Mouse (Mus musculus) midbrain, embryonic 15.5 days (tissue): ENCODE measurements at regions not wholly inside any gene's neighbourhood (a gene's known extent, or its start where the extent isn't known, plus 50 kb on each side); places are given as distances from the start of the nearest gene placed in this dataset.

Experiments used
- ATAC-seq: fragments of 200-750 bp; cut with Nextera tagmentation; replicated peaks from 2 replicates; pipeline ENCODE4 v1.8.0; 2017; ENCODE audit warnings: moderate TSS enrichment
- H3K27ac ChIP-seq: fragments of 300-500 bp; sonication (generic); 2 replicates; pipeline ENCODE4 v1.5.1; 2015; ENCODE audit warnings: mild to moderate bottlenecking, inconsistent platforms
- H3K27me3 ChIP-seq: fragments of 300-500 bp; sonication (generic); replicated peaks from 2 replicates; pipeline ENCODE4 v1.6.1; 2015; ENCODE audit warnings: inconsistent platforms
- H3K36me3 ChIP-seq: fragments of 300-500 bp; sonication (generic); replicated peaks from 2 replicates; pipeline ENCODE4 v1.6.1; 2015; ENCODE audit warnings: inconsistent platforms
- H3K4me1 ChIP-seq: fragments of 300-500 bp; sonication (generic); 2 replicates; pipeline ENCODE4 v1.6.1; 2015; ENCODE audit warnings: inconsistent platforms
- H3K4me2 ChIP-seq: fragments of 300-500 bp; sonication (generic); 2 replicates; pipeline ENCODE4 v1.6.1; 2015; ENCODE audit warnings: inconsistent platforms, mild to moderate bottlenecking, moderate library complexity
- H3K4me3 ChIP-seq: fragments of 300-500 bp; sonication (generic); 2 replicates; pipeline ENCODE4 v1.5.1; 2015; ENCODE audit warnings: mild to moderate bottlenecking, inconsistent platforms
- H3K9ac ChIP-seq: fragments of 300-500 bp; sonication (generic); 2 replicates; pipeline ENCODE4 v1.6.1; 2015; ENCODE audit warnings: mild to moderate bottlenecking, inconsistent platforms
- H3K9me3 ChIP-seq: fragments of 300-500 bp; sonication (generic); 2 replicates; pipeline ENCODE4 v1.6.1; 2016; ENCODE audit warnings: inconsistent platforms
- WGBS: fragments of 180-500 bp; shearing (Covaris S2); methylation state at CpG from one replicate; pipeline ENCODE4 v1.1.7; 2015; ENCODE audit warnings: mixed read lengths; 5-methylcytosine and 5-hydroxymethylcytosine counted together

DNA sequence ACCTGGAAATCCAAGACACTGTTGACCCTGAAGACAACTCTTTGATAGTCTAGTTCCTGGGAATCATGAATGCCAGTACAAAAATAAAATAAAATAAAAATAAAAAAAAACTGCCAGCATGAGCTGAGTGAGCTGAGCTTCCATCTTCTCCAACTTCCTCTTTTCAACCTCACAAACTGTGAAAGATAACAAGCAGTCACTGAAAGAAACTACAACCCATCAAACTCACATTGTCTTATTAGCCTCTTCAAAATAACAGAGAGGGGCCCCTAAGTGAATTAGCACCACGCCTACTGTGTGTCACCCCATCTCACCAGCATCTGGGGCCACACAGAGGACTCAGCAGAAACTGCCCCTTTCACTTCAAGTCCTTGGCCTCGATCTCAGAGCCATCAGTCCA, 225.3 kb downstream of the Rpl36a-ps1 start:
- Histone ChIP-seq H3K27me3 (no peaks in the 10 kb centered on the region), H3K36me3 (no peaks in the 10 kb centered on the region), H3K9me3 (no peaks in the 10 kb centered on the region), H3K4me1 (no peaks in the 10 kb centered on the region), H3K4me2 (no peak overlapping the region), H3K27ac (no peak overlapping the region), H3K4me3 (no peak overlapping the region), H3K9ac (no peak overlapping the region)
- WGBS = 87% methylated on average over 2 of the region's 2 CpGs
- ATAC-seq = no peak

DNA sequence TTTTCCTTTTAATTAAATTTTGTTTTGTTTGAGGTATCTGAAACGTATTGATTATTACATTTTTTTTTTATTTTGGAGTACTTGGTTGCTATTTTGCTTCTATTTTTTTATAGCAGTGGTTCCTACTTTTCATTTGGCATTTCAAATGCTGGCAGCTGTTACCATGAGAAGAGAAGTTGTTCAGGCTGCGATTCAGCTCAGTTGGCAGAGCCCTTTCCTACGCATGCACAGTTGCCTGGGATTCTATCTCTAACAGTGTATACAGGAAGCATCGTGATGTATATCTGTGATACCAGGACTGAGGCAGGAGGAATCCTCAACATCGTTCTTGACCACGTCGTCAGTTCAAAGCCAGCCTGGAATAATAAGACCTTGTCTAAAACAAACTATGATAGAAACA, 226.6 kb downstream of the Rpl36a-ps1 start:
- no peak overlapping the region for H3K4me3 ChIP-seq
- no peak overlapping the region for H3K4me2 ChIP-seq
- H3K27ac ChIP-seq = no peak overlapping the region
- H3K27me3 ChIP-seq = no peaks in the 10 kb centered on the region
- no peak overlapping the region for H3K9ac ChIP-seq
- no peaks in the 10 kb centered on the region for H3K4me1 ChIP-seq
- no peaks in the 10 kb centered on the region for H3K36me3 ChIP-seq
- no peak for ATAC-seq
- H3K9me3 ChIP-seq = no peaks in the 10 kb centered on the region
- 90% methylated on average over 7 of the region's 7 CpGs for WGBS

GRCm38 (mm10) chr14:98765358-98765757, 228.8 kb downstream of the Rpl36a-ps1 start:
- Histone ChIP-seq H3K9me3 (no peaks in the 10 kb centered on the region), H3K27ac (no peak overlapping the region), H3K9ac (no peak overlapping the region), H3K27me3 (no peaks in the 10 kb centered on the region), H3K4me3 (no peak overlapping the region), H3K4me2 (no peak overlapping the region), H3K36me3 (no peaks in the 10 kb centered on the region), H3K4me1 (no peaks in the 10 kb centered on the region)
- no peak for ATAC-seq

DNA sequence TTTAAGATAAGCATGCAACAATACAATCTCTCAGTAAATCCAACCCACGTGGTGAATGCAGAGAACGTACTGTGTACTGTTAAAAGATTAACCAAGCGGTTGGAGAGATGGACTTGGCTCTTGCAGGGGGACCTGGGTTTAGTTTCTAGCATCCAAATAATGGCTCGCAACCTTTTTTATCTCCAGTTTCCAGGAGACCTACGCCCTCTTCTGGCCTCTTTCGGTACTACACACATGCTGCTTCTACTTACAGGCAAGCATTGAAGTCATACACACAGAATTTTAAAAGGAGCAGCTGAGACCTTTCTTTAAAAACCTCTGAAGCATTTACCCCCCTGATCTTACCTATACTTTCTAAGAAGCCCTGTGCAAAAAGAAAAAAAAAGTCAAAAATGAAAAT, 243.4 kb downstream of the Rpl36a-ps1 start:
- no peaks in the 10 kb centered on the region for H3K9me3 ChIP-seq
- no peaks in the 10 kb centered on the region for H3K36me3 ChIP-seq
- no peak for ATAC-seq
- no peaks in the 10 kb centered on the region for H3K27me3 ChIP-seq
- no peak overlapping the region for H3K4me2 ChIP-seq
- H3K27ac ChIP-seq = no peak overlapping the region
- 95% methylated on average over 6 of the region's 6 CpGs for WGBS
- no peaks in the 10 kb centered on the region for H3K4me1 ChIP-seq
- no peak overlapping the region for H3K9ac ChIP-seq
- no peak overlapping the region for H3K4me3 ChIP-seq

GRCm38 (mm10) chr14:98749086-98750027, 244.8 kb downstream of the Rpl36a-ps1 start:
- Histone ChIP-seq H3K27ac (no peak overlapping the region), H3K4me1 (no peaks in the 10 kb centered on the region), H3K27me3 (no peaks in the 10 kb centered on the region), H3K9ac (no peak overlapping the region), H3K4me2 (no peak overlapping the region), H3K4me3 (no peak overlapping the region), H3K9me3 (no peaks in the 10 kb centered on the region), H3K36me3 (no peaks in the 10 kb centered on the region)
- no peak for ATAC-seq
- WGBS = 87% methylated on average over 14 of the region's 14 CpGs

DNA sequence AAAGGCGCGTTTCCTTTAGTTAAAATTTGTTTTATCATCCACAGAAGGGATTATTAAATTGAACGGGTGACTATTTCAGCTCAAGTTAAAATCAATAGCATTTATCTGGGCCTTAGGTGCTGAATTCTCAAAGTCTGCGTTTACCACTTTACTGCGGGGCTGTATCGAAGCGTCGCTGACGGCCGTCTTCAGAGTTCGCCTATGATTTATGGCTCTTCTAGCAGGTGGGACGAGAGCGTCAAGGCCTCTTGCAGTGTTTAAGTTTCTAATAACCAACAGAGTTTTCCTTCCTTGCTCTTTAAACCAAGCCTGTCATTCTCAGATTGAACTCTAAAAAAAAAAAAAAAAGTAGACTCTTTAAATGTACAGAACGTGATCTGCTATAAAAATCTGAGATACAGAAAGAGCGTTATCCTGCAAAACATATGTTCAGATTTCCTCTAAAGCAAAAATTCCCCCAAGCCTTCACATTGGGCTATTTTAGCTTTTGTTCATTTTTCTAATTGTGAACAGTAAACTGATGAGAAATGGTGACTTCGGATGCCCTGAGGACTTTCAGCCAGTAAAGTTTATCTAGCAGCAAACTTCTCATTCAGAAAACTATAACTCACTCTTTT, 246.9 kb downstream of the Rpl36a-ps1 start:
- H3K4me2 ChIP-seq = no peak overlapping the region
- no peak overlapping the region for H3K9ac ChIP-seq
- no peaks in the 10 kb centered on the region for H3K36me3 ChIP-seq
- 89% methylated on average over 16 of the region's 16 CpGs for WGBS
- H3K4me1 ChIP-seq = no peaks in the 10 kb centered on the region
- H3K27ac ChIP-seq = no peak overlapping the region
- H3K27me3 ChIP-seq = no peaks in the 10 kb centered on the region
- no peaks in the 10 kb centered on the region for H3K9me3 ChIP-seq
- H3K4me3 ChIP-seq = no peak overlapping the region
- no peak for ATAC-seq

GRCm38 (mm10) chr14:98730375-98730774, 263.7 kb downstream of the Rpl36a-ps1 start:
- no peak for ATAC-seq
- H3K9ac ChIP-seq = no peak overlapping the region
- H3K9me3 ChIP-seq = no peaks in the 10 kb centered on the region
- no peak overlapping the region for H3K4me3 ChIP-seq
- no peak overlapping the region for H3K4me2 ChIP-seq
- 90% methylated on average over 3 of the region's 3 CpGs for WGBS
- H3K27ac ChIP-seq = no peak overlapping the region
- no peaks in the 10 kb centered on the region for H3K27me3 ChIP-seq
- no peaks in the 10 kb centered on the region for H3K36me3 ChIP-seq
- H3K4me1 ChIP-seq = no peaks in the 10 kb centered on the region

GRCm38 (mm10) chr14:98728863-98729262, 265.3 kb downstream of the Rpl36a-ps1 start:
- H3K9me3 ChIP-seq = no peaks in the 10 kb centered on the region
- no peak overlapping the region for H3K4me2 ChIP-seq
- H3K4me1 ChIP-seq = no peaks in the 10 kb centered on the region
- no peaks in the 10 kb centered on the region for H3K27me3 ChIP-seq
- no peak overlapping the region for H3K9ac ChIP-seq
- WGBS = 79% methylated on average over 2 of the region's 2 CpGs
- H3K27ac ChIP-seq = no peak overlapping the region
- ATAC-seq = no peak
- H3K36me3 ChIP-seq = no peaks in the 10 kb centered on the region
- no peak overlapping the region for H3K4me3 ChIP-seq

- ATAC-seq = no peak
- no peaks in the 10 kb centered on the region for H3K27me3 ChIP-seq
- H3K36me3 ChIP-seq = no peaks in the 10 kb centered on the region
- H3K27ac ChIP-seq = no peak overlapping the region
- H3K9me3 ChIP-seq = no peaks in the 10 kb centered on the region
- no peak overlapping the region for H3K4me2 ChIP-seq
- 74% methylated on average over 9 of the region's 9 CpGs for WGBS
- no peak overlapping the region for H3K9ac ChIP-seq
- H3K4me1 ChIP-seq = no peaks in the 10 kb centered on the region
- H3K4me3 ChIP-seq = no peak overlapping the region
Measured at GRCm38 (mm10) chr14:98722481-98722880, 271.6 kb downstream of the Rpl36a-ps1 start.

GRCm38 (mm10) chr14:98721033-98721432, 273.1 kb downstream of the Rpl36a-ps1 start:
- no peak overlapping the region for H3K27ac ChIP-seq
- no peaks in the 10 kb centered on the region for H3K4me1 ChIP-seq
- H3K27me3 ChIP-seq = no peaks in the 10 kb centered on the region
- H3K4me3 ChIP-seq = no peak overlapping the region
- no peak overlapping the region for H3K9ac ChIP-seq
- H3K36me3 ChIP-seq = no peaks in the 10 kb centered on the region
- H3K4me2 ChIP-seq = no peak overlapping the region
- 95% methylated on average over 2 of the region's 2 CpGs for WGBS
- no peaks in the 10 kb centered on the region for H3K9me3 ChIP-seq
- ATAC-seq = no peak

- no peak overlapping the region for H3K9ac ChIP-seq
- 29% methylated on average over 2 of the region's 2 CpGs for WGBS
- no peaks in the 10 kb centered on the region for H3K9me3 ChIP-seq
- no peak overlapping the region for H3K4me3 ChIP-seq
- H3K27me3 ChIP-seq = peaks cover 16% of the 10 kb centered on the region
- ATAC-seq = no peak
- H3K36me3 ChIP-seq = no peaks in the 10 kb centered on the region
- no peak overlapping the region for H3K4me2 ChIP-seq
- H3K4me1 ChIP-seq = no peaks in the 10 kb centered on the region
- no peak overlapping the region for H3K27ac ChIP-seq
Measured at GRCm38 (mm10) chr14:98708045-98708444, 286.1 kb downstream of the Rpl36a-ps1 start.

DNA sequence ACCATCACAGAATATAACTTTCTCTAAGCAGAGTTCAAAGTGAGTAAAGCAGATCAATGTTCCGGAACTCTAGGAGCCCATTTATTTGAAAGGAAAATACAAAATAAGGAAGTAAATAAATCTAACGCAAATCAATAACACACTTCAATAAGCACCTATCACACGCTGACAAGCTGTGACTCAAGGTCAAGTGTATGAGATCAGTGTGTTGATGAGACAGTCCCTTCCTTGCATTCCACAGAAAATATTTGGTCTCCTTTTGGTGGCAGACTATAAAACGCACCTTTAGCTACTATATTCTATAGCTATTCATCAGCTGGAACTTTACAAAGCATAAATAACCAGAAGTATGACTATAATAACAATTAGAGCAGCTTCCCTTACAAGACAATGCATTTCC, 286.5 kb downstream of the Rpl36a-ps1 start:
- ATAC-seq = no peak
- Histone ChIP-seq H3K27ac (no peak overlapping the region), H3K9ac (no peak overlapping the region), H3K4me3 (no peak overlapping the region), H3K36me3 (no peaks in the 10 kb centered on the region), H3K4me2 (no peak overlapping the region), H3K4me1 (no peaks in the 10 kb centered on the region), H3K27me3 (peaks cover 16% of the 10 kb centered on the region), H3K9me3 (no peaks in the 10 kb centered on the region)
- WGBS = 65% methylated on average over 4 of the region's 4 CpGs

GRCm38 (mm10) chr14:98703289-98703688, 290.8 kb downstream of the Rpl36a-ps1 start:
- no peak overlapping the region for H3K27ac ChIP-seq
- H3K36me3 ChIP-seq = no peaks in the 10 kb centered on the region
- no peaks in the 10 kb centered on the region for H3K9me3 ChIP-seq
- peaks cover 12% of the 10 kb centered on the region for H3K27me3 ChIP-seq
- H3K4me3 ChIP-seq = no peak overlapping the region
- no peaks in the 10 kb centered on the region for H3K4me1 ChIP-seq
- H3K4me2 ChIP-seq = no peak overlapping the region
- no peak for ATAC-seq
- 90% methylated on average over 6 of the region's 6 CpGs for WGBS
- H3K9ac ChIP-seq = no peak overlapping the region
